Mouse (Mus musculus): ENCODE measurements around the gene Fbxl21.

DNA sequence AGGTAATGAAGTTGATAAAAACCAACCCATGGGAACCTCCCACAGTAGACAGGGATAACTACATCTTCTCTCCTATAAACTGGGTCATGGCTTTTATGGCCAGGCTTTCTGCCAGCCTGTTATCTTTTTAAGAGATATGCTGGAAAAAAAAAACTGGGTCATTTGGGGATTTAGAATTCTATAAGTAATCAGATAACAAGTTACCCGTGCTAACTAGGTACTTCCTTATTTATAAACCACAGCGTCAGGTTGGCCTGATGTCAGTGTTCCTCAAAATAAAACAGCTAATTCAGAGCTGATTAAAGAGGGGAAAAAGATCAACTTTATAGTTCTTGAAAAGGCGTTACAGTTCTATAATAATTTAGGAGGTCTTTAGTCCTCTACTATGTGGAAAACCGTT is 6.8 kb downstream of the Fbxl21 start:
- no peak for TF ChIP-seq CTCF (IDR thresholded peaks at IDR 0.05; ENCODE audit: low read depth)
- TF ChIP-seq EP300 (IDR thresholded peaks at IDR 0.05; ENCODE audit: low read depth): no peak

Data from liver, embryonic 14.5 days (tissue).